Comparison of ENCODE assay signal across 16 mouse cellular contexts in genomic region chr9:114990421-114990820, GRCm38 (mm10). TPM values are rescaled to one million over a fixed set of nuclear protein-coding genes. Genes with fewer than 3 reads are reported as not detected.
A peak's percentile ranks its signal among the peaks of the same experiment; 100 is the strongest.
DNase-seq lines count a peak whose midpoint lies in the region; ATAC-seq and TF ChIP-seq lines count a peak whose summit lies in the region.
"Had no signal": no experiment of that assay in that cellular context is flagged by ENCODE, and none has a peak within 500 bp of the region (broad histone marks: within the 10 kb centered on the region; RNA-seq: fewer than 3 reads in every experiment).

No protein-coding gene starts in this region.

- ATAC-seq in lung, embryonic 16.5 days (ENCODE audit: low read depth), result peak; percentile 76
- ATAC-seq in stomach, postnatal 0 days (ENCODE audit: low FRiP score, low TSS enrichment), result peak; percentile 20; the same call in 1 of the 2 replicates
- ATAC-seq: forebrain, embryonic 14.5 days had no signal

- H3K4me1 ChIP-seq in lung, embryonic 16.5 days (replicated peaks; ENCODE audit: control insufficient read depth, insufficient read depth, low read length), result peaks cover 8% of the 10 kb centered on the region
- no peaks in the 10 kb centered on the region for H3K4me1 ChIP-seq in stomach, postnatal 0 days (replicated peaks; ENCODE audit: control insufficient read depth, insufficient read depth)
- H3K4me1 ChIP-seq: liver, embryonic 13.5 days had no signal

- no peak overlapping the region for H3K4me2 ChIP-seq in lung, embryonic 16.5 days (ENCODE audit: low read depth, low read length)
- no peak overlapping the region for H3K4me2 ChIP-seq in stomach, postnatal 0 days (replicated peaks; ENCODE audit: low read depth)
- H3K4me2 ChIP-seq: heart, embryonic 12.5 days; liver, embryonic 13.5 days had no signal

- no peaks in the 10 kb centered on the region for H3K27me3 ChIP-seq in lung, embryonic 16.5 days (ENCODE audit: control insufficient read depth, insufficient read depth, low read depth, low read length)
- H3K27me3 ChIP-seq in stomach, postnatal 0 days (ENCODE audit: control insufficient read depth, insufficient read depth, low read length), result no peaks in the 10 kb centered on the region
- H3K27me3 ChIP-seq: CH12.LX; heart, embryonic 12.5 days; liver, embryonic 13.5 days had no signal

- peak; percentile 5 for DNase-seq in right cerebral cortex, postnatal 14 days
- DNase-seq in right cerebral cortex, postnatal 36 days (ENCODE audit: low spot score in 2 of 2), result no peak
- peak; percentile 28 for DNase-seq in brain, embryonic 14.5 days (ENCODE audit: low read depth)
- DNase-seq in stomach, postnatal 0 days (ENCODE audit: low spot score), result peak; percentile 37
- no peak for DNase-seq in urinary bladder, postnatal 4 days (ENCODE audit: low spot score in 2 of 2)
- no peak for DNase-seq in thymus, postnatal 4 days
- DNase-seq: adrenal gland, postnatal 25 days; cerebellum, postnatal 36 days; gastrocnemius, postnatal 25 days; layer of hippocampus, adult 9-11 months; liver, embryonic 13.5 days; right cerebral cortex, postnatal 25 days had no signal

- 55% methylated on average over 10 of the region's 10 CpGs for whole genome bisulfite sequencing in lung, embryonic 16.5 days
- WGBS in stomach, postnatal 0 days, result 52% methylated on average over 10 of the region's 10 CpGs

- no peak overlapping the region for H3K27ac ChIP-seq in lung, embryonic 16.5 days (ENCODE audit: low read length)
- no peak overlapping the region for H3K27ac ChIP-seq in stomach, postnatal 0 days (replicated peaks)
- H3K27ac ChIP-seq: liver, embryonic 13.5 days had no signal

- no peak overlapping the region for H3K4me3 ChIP-seq in lung, embryonic 16.5 days (ENCODE audit: low read length)
- no peak overlapping the region for H3K4me3 ChIP-seq in stomach, postnatal 0 days (ENCODE audit: low read depth, low read length)
- H3K4me3 ChIP-seq: heart, embryonic 12.5 days; liver, embryonic 13.5 days had no signal

- no peak for TF ChIP-seq EP300 in stomach, postnatal 0 days (optimal IDR thresholded peaks at IDR 0.05)

- TF ChIP-seq POLR2A in brain, embryonic 14.5 days (IDR thresholded peaks at IDR 0.05; ENCODE audit: borderline replicate concordance, extremely low read depth, insufficient read depth, insufficient read length, poor library complexity, severe bottlenecking), result no peak

- no peak for TF ChIP-seq CTCF in brain, embryonic 14.5 days (IDR thresholded peaks at IDR 0.05; ENCODE audit: borderline replicate concordance, extremely low read depth, insufficient read depth, insufficient read length)
- TF ChIP-seq CTCF in stomach, postnatal 0 days (IDR thresholded peaks at IDR 0.05; ENCODE audit: low read depth), result no peak

- H3K9ac ChIP-seq in lung, embryonic 16.5 days (ENCODE audit: low read length), result no peak overlapping the region
- H3K9ac ChIP-seq in stomach, postnatal 0 days (ENCODE audit: low read length), result no peak overlapping the region
- H3K9ac ChIP-seq: heart, embryonic 12.5 days; liver, embryonic 13.5 days had no signal

- peaks cover 6% of the 10 kb centered on the region; the same call in 1 of the 2 replicates for H3K9me3 ChIP-seq in lung, embryonic 16.5 days (ENCODE audit: control insufficient read depth, low read length)
- no peaks in the 10 kb centered on the region for H3K9me3 ChIP-seq in stomach, postnatal 0 days (ENCODE audit: control insufficient read depth, low read length)
- H3K9me3 ChIP-seq: liver, embryonic 13.5 days had no signal

- no peaks in the 10 kb centered on the region; the same call in 1 of the 2 replicates for H3K36me3 ChIP-seq in lung, embryonic 16.5 days (ENCODE audit: control insufficient read depth, insufficient read depth, low read length)
- H3K36me3 ChIP-seq in stomach, postnatal 0 days (ENCODE audit: control insufficient read depth, insufficient read depth, low read length), result no peaks in the 10 kb centered on the region
- H3K36me3 ChIP-seq: liver, embryonic 13.5 days had no signal

RNA-seq across cellular contexts. Expression of gene Rps27rt, which starts 7.9 kb away (rescaled TPM):
- 36.9 and 37.5 TPM in 2 replicates for polyA plus RNA-seq in brain, embryonic 14.5 days (2012; rRNA removed)
- polyA plus RNA-seq in lung, embryonic 16.5 days (2015; fragmentation: Nextera tagmentation; extraction: Ambion mirVana), result 402 and 504 TPM in 2 replicates
- polyA plus RNA-seq in stomach, postnatal 0 days (2015; fragmentation: Nextera tagmentation; extraction: Ambion mirVana), result 682 and 701 TPM in 2 replicates

RNA-seq across cellular contexts. Expression of gene Osbpl10, which starts 12.1 kb away (rescaled TPM):
- 4.3 and 7.3 TPM in 2 replicates for polyA plus RNA-seq in brain, embryonic 14.5 days (2012; rRNA removed)
- polyA plus RNA-seq in lung, embryonic 16.5 days (2015; fragmentation: Nextera tagmentation; extraction: Ambion mirVana), result 2.2 and 3.5 TPM in 2 replicates
- polyA plus RNA-seq in stomach, postnatal 0 days (2015; fragmentation: Nextera tagmentation; extraction: Ambion mirVana), result 1.4 and 1.7 TPM in 2 replicates

RNA-seq across cellular contexts. Expression of gene Gpd1l, which starts 56.6 kb away (rescaled TPM):
- 27.4 and 30.3 TPM in 2 replicates for polyA plus RNA-seq in brain, embryonic 14.5 days (2012; rRNA removed)
- 17.7 and 18.1 TPM in 2 replicates for polyA plus RNA-seq in lung, embryonic 16.5 days (2015; fragmentation: Nextera tagmentation; extraction: Ambion mirVana)
- polyA plus RNA-seq in stomach, postnatal 0 days (2015; fragmentation: Nextera tagmentation; extraction: Ambion mirVana), result 17.3 and 19.2 TPM in 2 replicates

Comparison
In these comparisons a context has a peak if more than half of its experiments do, and no peak if none do; other contexts are left out.
1. DNase-seq: peak in right cerebral cortex, postnatal 14 days (single experiment), brain, embryonic 14.5 days (single experiment) and stomach, postnatal 0 days (single experiment); none in right cerebral cortex, postnatal 36 days (0 of 2), urinary bladder, postnatal 4 days (0 of 2) and thymus, postnatal 4 days (single experiment).
2. RNA of gene Rps27rt, which starts 7.9 kb away (polyA plus RNA-seq): 682 to 701 TPM in stomach, postnatal 0 days and 402 to 504 TPM in lung, embryonic 16.5 days; 36.9 to 37.5 TPM in brain, embryonic 14.5 days; every median in the first group is over 10 times any median in the second.